Mouse (Mus musculus) C2C12 (cell line): Measurements from ENCODE around the gene E330009J07Rik. TPM values are rescaled to one million over a fixed set of nuclear protein-coding genes. Genes with fewer than 3 reads are reported as not detected.

ENCODE experiments used
- H3K27me3 ChIP-seq: one replicate; pipeline ENCODE4 v1.6.1; 2011; ENCODE audit not compliant: control insufficient read depth, insufficient read depth, insufficient read length
- H3K36me3 ChIP-seq: one replicate; pipeline ENCODE4 v1.6.1; 2011; ENCODE audit not compliant: control insufficient read depth, insufficient read depth
- H3K4me3 ChIP-seq: one replicate; pipeline ENCODE4 v1.5.1; 2011; ENCODE audit warnings: mild to moderate bottlenecking, control low read depth; ENCODE audit not compliant: poor library complexity, insufficient read depth, severe bottlenecking
- H3K79me2 ChIP-seq: one replicate; pipeline ENCODE4 v1.6.1; 2011; ENCODE audit not compliant: control insufficient read depth, insufficient read depth
- H3K79me3 ChIP-seq: one replicate; pipeline ENCODE4 v1.6.1; 2011; ENCODE audit warnings: low read depth, control low read depth
- H3ac ChIP-seq: one replicate; pipeline ENCODE3; 2011; ENCODE audit warnings: low read depth; ENCODE audit not compliant: control insufficient read depth, insufficient read length
- CEBPB ChIP-seq: IDR thresholded peaks from one replicate; pipeline ENCODE4 v1.6.1; 2011; ENCODE audit warnings: low read depth, mild to moderate bottlenecking, control low read depth, moderate library complexity
- CTCF ChIP-seq: IDR thresholded peaks from one replicate; pipeline ENCODE4 v1.5.1; 2011; ENCODE audit not compliant: control insufficient read depth, insufficient read depth, insufficient read length
- FOSL1 ChIP-seq: IDR thresholded peaks from one replicate; pipeline ENCODE4 v1.8.0; 2011; ENCODE audit warnings: mild to moderate bottlenecking, low read length; ENCODE audit not compliant: poor library complexity, insufficient read depth, severe bottlenecking
- MAX ChIP-seq: IDR thresholded peaks from one replicate; pipeline ENCODE4 v1.6.1; 2011; ENCODE audit warnings: mild to moderate bottlenecking, control low read depth
- MYOD1 ChIP-seq: IDR thresholded peaks from one replicate; pipeline ENCODE4 v1.6.1; 2011; ENCODE audit warnings: low read depth; ENCODE audit not compliant: control insufficient read depth, insufficient read length
- MYOG ChIP-seq: IDR thresholded peaks from one replicate; pipeline ENCODE4 v1.6.1; 2011; ENCODE audit not compliant: control insufficient read depth, insufficient read length; ENCODE audit errors: extremely low read depth
- USF1 ChIP-seq: IDR thresholded peaks from one replicate; pipeline ENCODE4 v1.6.1; 2011; ENCODE audit warnings: low read depth, mild to moderate bottlenecking, control low read depth, moderate library complexity
- polyA plus RNA-seq: library from polyadenylated mRNA; unstranded; fragments of >200 nt; fragmentation: generic; extraction: Trizol; gene quantifications from one replicate; pipeline ENCODE4 v1.2.1, GENCODE M21; 2012; ENCODE audit warnings: missing spikeins

The E330009J07Rik gene
- polyA plus RNA-seq, 1 experiment, result 0.82 TPM

- H3K27me3 ChIP-seq, result no peaks in the 10 kb centered on the region
- H3ac ChIP-seq, result no peak overlapping the region
- H3K4me3 ChIP-seq, result no peak overlapping the region
- peaks cover 18% of the 10 kb centered on the region for H3K36me3 ChIP-seq
- H3K79me2 ChIP-seq, result no peaks in the 10 kb centered on the region
- H3K79me3 ChIP-seq, result no peaks in the 10 kb centered on the region
- TF ChIP-seq MYOG, result no peak
- no peak for TF ChIP-seq FOSL1
- no peak for TF ChIP-seq CTCF
- TF ChIP-seq USF1, result no peak
- no peak for TF ChIP-seq MYOD1
- no peak for TF ChIP-seq MAX
- TF ChIP-seq CEBPB, result no peak
These were observed 64.9 kb downstream of the E330009J07Rik start for GRCm38 (mm10) chr6:40371031-40371430.

GRCm38 (mm10) chr6:40353360-40353759 lies 82.6 kb downstream of the E330009J07Rik start:
- Histone ChIP-seq H3K79me3 (no peaks in the 10 kb centered on the region), H3K79me2 (no peaks in the 10 kb centered on the region), H3K36me3 (peaks cover 33% of the 10 kb centered on the region), H3K4me3 (no peak overlapping the region), H3K27me3 (no peaks in the 10 kb centered on the region), H3ac (no peak overlapping the region)
- TF ChIP-seq MAX (no peak), CEBPB (no peak), MYOG (no peak), USF1 (no peak), MYOD1 (no peak), FOSL1 (no peak), CTCF (no peak)

Other genes starting within 250 kb of the E330009J07Rik start
- gene Agk, start 111.0 kb downstream of the E330009J07Rik start, polyA plus RNA-seq, result 11.0 TPM
- not detected for gene Wee2, start 3.0 kb upstream of the E330009J07Rik start, polyA plus RNA-seq
- 40.5 TPM for gene Ssbp1, start 35.2 kb upstream of the E330009J07Rik start, polyA plus RNA-seq
- gene Tas2r137, start 55.1 kb upstream of the E330009J07Rik start, polyA plus RNA-seq, result not detected
- gene Tas2r108, start 57.4 kb upstream of the E330009J07Rik start, polyA plus RNA-seq, result not detected
- not detected for gene Prss37, start 83.4 kb upstream of the E330009J07Rik start, polyA plus RNA-seq
- gene Olfr461, start 118.9 kb upstream of the E330009J07Rik start, polyA plus RNA-seq, result not detected
- not detected for gene Olfr460, start 133.4 kb upstream of the E330009J07Rik start, polyA plus RNA-seq
- gene Clec5a, start 149.7 kb upstream of the E330009J07Rik start, polyA plus RNA-seq, result not detected
- not detected for gene Tas2r138, start 177.2 kb upstream of the E330009J07Rik start, polyA plus RNA-seq
- gene Mgam, start 192.7 kb upstream of the E330009J07Rik start, polyA plus RNA-seq, result 0.54 TPM